ENCODE assay signal across 8 mouse cellular contexts in the genomic region with DNA sequence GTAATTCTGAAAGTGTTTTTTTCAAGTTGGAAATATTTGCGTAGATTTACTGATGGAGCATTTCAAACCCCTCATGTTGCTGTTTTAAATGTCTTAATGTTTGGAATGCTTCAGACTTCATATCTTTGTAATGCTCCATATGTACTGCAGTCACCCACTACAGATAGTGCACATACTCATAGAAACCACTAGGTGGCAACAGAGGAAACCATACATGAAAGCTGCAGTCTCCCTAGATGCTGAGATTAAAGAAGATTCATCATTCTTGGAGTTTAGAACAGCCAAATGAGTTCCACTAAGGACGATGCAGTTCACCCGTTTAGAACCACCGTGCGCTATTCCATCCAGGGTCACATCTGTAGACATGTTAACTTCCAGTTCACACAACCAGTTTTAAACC. TPM values are rescaled to one million over a fixed set of nuclear protein-coding genes. Genes with fewer than 3 reads are reported as not detected.
DNase-seq lines count a peak whose midpoint lies in the region; ATAC-seq and TF ChIP-seq lines count a peak whose summit lies in the region.

No protein-coding gene starts in this region.

- H3K27ac ChIP-seq in kidney, embryonic 15.5 days = no peak overlapping the region
- H3K27ac ChIP-seq in hindbrain, embryonic 13.5 days = no peak overlapping the region
- no peak overlapping the region for H3K27ac ChIP-seq in midbrain, embryonic 13.5 days
- no peak overlapping the region for H3K27ac ChIP-seq in heart, embryonic 10.5 days

- peaks cover 10% of the 10 kb centered on the region; the same call in 1 of the 2 replicates for H3K27me3 ChIP-seq in kidney, embryonic 15.5 days
- H3K27me3 ChIP-seq in E14TG2a.4 (ENCODE audit: insufficient read depth, low read length) = 0 out of 2 replicates have a peak, but pooled peaks cover 5% of the 10 kb centered on the region
- 0 out of 2 replicates have a peak, but pooled peaks cover 4% of the 10 kb centered on the region for H3K27me3 ChIP-seq in hindbrain, embryonic 13.5 days
- 0 out of 2 replicates have a peak, but pooled peaks cover 4% of the 10 kb centered on the region for H3K27me3 ChIP-seq in midbrain, embryonic 13.5 days
- H3K27me3 ChIP-seq in heart, embryonic 10.5 days (ENCODE audit: insufficient read depth, poor library complexity, severe bottlenecking) = no peaks in the 10 kb centered on the region

- TF ChIP-seq CTCF in E14TG2a.4 (conservative IDR thresholded peaks at IDR 0.05; ENCODE audit: low read length) = peak; percentile 87

- no peak overlapping the region for H3K4me2 ChIP-seq in kidney, embryonic 15.5 days
- no peak overlapping the region for H3K4me2 ChIP-seq in hindbrain, embryonic 13.5 days
- no peak overlapping the region for H3K4me2 ChIP-seq in midbrain, embryonic 13.5 days (replicated peaks)

- 0 out of 2 replicates have a peak, but pooled peaks have one; percentile 58 for ATAC-seq in kidney, embryonic 15.5 days (replicated peaks; ENCODE audit: low FRiP score)
- ATAC-seq in hindbrain, embryonic 13.5 days (ENCODE audit: low FRiP score) = peak; percentile 88
- 0 out of 2 replicates have a peak, but pooled peaks have one; percentile 54 for ATAC-seq in midbrain, embryonic 13.5 days

- WGBS in kidney, embryonic 15.5 days = 16% methylated on average over 5 of the region's 5 CpGs
- WGBS in hindbrain, embryonic 13.5 days = 17% methylated on average over 5 of the region's 5 CpGs
- 18% methylated on average over 5 of the region's 5 CpGs for WGBS in midbrain, embryonic 13.5 days
- 11% methylated on average over 5 of the region's 5 CpGs for WGBS in heart, embryonic 10.5 days

- no peak overlapping the region for H3K4me3 ChIP-seq in kidney, embryonic 15.5 days (replicated peaks)
- no peak overlapping the region for H3K4me3 ChIP-seq in E14TG2a.4 (replicated peaks; ENCODE audit: low read length)
- no peak overlapping the region for H3K4me3 ChIP-seq in hindbrain, embryonic 13.5 days
- H3K4me3 ChIP-seq in midbrain, embryonic 13.5 days (replicated peaks) = no peak overlapping the region
- H3K4me3 ChIP-seq in heart, embryonic 10.5 days = no peak overlapping the region

- H3K4me1 ChIP-seq in kidney, embryonic 15.5 days = peaks cover 2% of the 10 kb centered on the region; the same call in 1 of the 2 replicates
- H3K4me1 ChIP-seq in E14TG2a.4 (replicated peaks; ENCODE audit: low read depth, low read length) = peaks cover 12% of the 10 kb centered on the region
- peaks cover 6% of the 10 kb centered on the region; the same call in 1 of the 2 replicates for H3K4me1 ChIP-seq in hindbrain, embryonic 13.5 days (replicated peaks)
- H3K4me1 ChIP-seq in midbrain, embryonic 13.5 days (replicated peaks) = no peaks in the 10 kb centered on the region
- H3K4me1 ChIP-seq in heart, embryonic 10.5 days = no peaks in the 10 kb centered on the region

- DNase-seq in kidney, adult 18-20 months = no peak
- peak; percentile 69 for DNase-seq in brain, adult 2 months (ENCODE audit: low read depth, low spot score)
- DNase-seq in spleen, postnatal 14 days (ENCODE audit: low spot score in 2 of 2) = no peak
- no peak for DNase-seq in heart, embryonic 10.5 days (ENCODE audit: low spot score)

- no peaks in the 10 kb centered on the region for H3K9me3 ChIP-seq in kidney, embryonic 15.5 days (replicated peaks)
- no peaks in the 10 kb centered on the region for H3K9me3 ChIP-seq in E14TG2a.4 (ENCODE audit: low read length)
- H3K9me3 ChIP-seq in hindbrain, embryonic 13.5 days = no peaks in the 10 kb centered on the region
- H3K9me3 ChIP-seq in midbrain, embryonic 13.5 days = no peaks in the 10 kb centered on the region
- no peaks in the 10 kb centered on the region for H3K9me3 ChIP-seq in heart, embryonic 10.5 days

- H3K36me3 ChIP-seq in kidney, embryonic 15.5 days = no peaks in the 10 kb centered on the region
- no peaks in the 10 kb centered on the region for H3K36me3 ChIP-seq in E14TG2a.4 (ENCODE audit: insufficient read depth, low read length)
- no peaks in the 10 kb centered on the region for H3K36me3 ChIP-seq in hindbrain, embryonic 13.5 days
- no peaks in the 10 kb centered on the region for H3K36me3 ChIP-seq in midbrain, embryonic 13.5 days
- no peaks in the 10 kb centered on the region for H3K36me3 ChIP-seq in heart, embryonic 10.5 days

- no peak overlapping the region for H3K9ac ChIP-seq in kidney, embryonic 15.5 days
- H3K9ac ChIP-seq in hindbrain, embryonic 13.5 days = no peak overlapping the region
- H3K9ac ChIP-seq in midbrain, embryonic 13.5 days (replicated peaks) = no peak overlapping the region

RNA-seq across cellular contexts. Expression of a gene that starts 0.8 kb away (rescaled TPM):
- polyA plus RNA-seq in kidney, embryonic 15.5 days (2015; fragmentation: Nextera tagmentation; extraction: Ambion mirVana) = not detected in 2 replicates
- not detected in 2 replicates for polyA plus RNA-seq in hindbrain, embryonic 13.5 days (2015; fragmentation: Nextera tagmentation; extraction: Ambion mirVana)
- polyA plus RNA-seq in midbrain, embryonic 13.5 days (2015; fragmentation: Nextera tagmentation; extraction: Ambion mirVana) = not detected in 2 replicates
- polyA plus RNA-seq in heart, embryonic 10.5 days (2016; fragmentation: Nextera tagmentation; extraction: Ambion mirVana) = not detected in 2 replicates

RNA-seq across cellular contexts. Expression of a gene that starts 7.5 kb away (rescaled TPM):
- polyA plus RNA-seq in kidney, embryonic 15.5 days (2015; fragmentation: Nextera tagmentation; extraction: Ambion mirVana) = not detected in 2 replicates
- polyA plus RNA-seq in hindbrain, embryonic 13.5 days (2015; fragmentation: Nextera tagmentation; extraction: Ambion mirVana) = not detected in 2 replicates
- polyA plus RNA-seq in midbrain, embryonic 13.5 days (2015; fragmentation: Nextera tagmentation; extraction: Ambion mirVana) = not detected in 2 replicates
- 0.04 TPM in 1 of 2 replicates, not detected in the other for polyA plus RNA-seq in heart, embryonic 10.5 days (2016; fragmentation: Nextera tagmentation; extraction: Ambion mirVana)

RNA-seq across cellular contexts. Expression of a gene that starts 17.2 kb away (rescaled TPM):
- 121 and 133 TPM in 2 replicates for polyA plus RNA-seq in kidney, embryonic 15.5 days (2015; fragmentation: Nextera tagmentation; extraction: Ambion mirVana)
- 143 and 144 TPM in 2 replicates for polyA plus RNA-seq in hindbrain, embryonic 13.5 days (2015; fragmentation: Nextera tagmentation; extraction: Ambion mirVana)
- 131 and 138 TPM in 2 replicates for polyA plus RNA-seq in midbrain, embryonic 13.5 days (2015; fragmentation: Nextera tagmentation; extraction: Ambion mirVana)
- 106 and 125 TPM in 2 replicates for polyA plus RNA-seq in heart, embryonic 10.5 days (2016; fragmentation: Nextera tagmentation; extraction: Ambion mirVana)

RNA-seq across cellular contexts. Expression of a gene that starts 59.7 kb away (rescaled TPM):
- polyA plus RNA-seq in kidney, embryonic 15.5 days (2015; fragmentation: Nextera tagmentation; extraction: Ambion mirVana) = 0.39 and 0.74 TPM in 2 replicates
- 0.43 and 0.44 TPM in 2 replicates for polyA plus RNA-seq in hindbrain, embryonic 13.5 days (2015; fragmentation: Nextera tagmentation; extraction: Ambion mirVana)
- polyA plus RNA-seq in midbrain, embryonic 13.5 days (2015; fragmentation: Nextera tagmentation; extraction: Ambion mirVana) = 0.16 and 0.32 TPM in 2 replicates
- polyA plus RNA-seq in heart, embryonic 10.5 days (2016; fragmentation: Nextera tagmentation; extraction: Ambion mirVana) = 0.70 and 0.95 TPM in 2 replicates
